Mouse (Mus musculus) embryo, embryonic 11 days (tissue): ENCODE data around the gene Tnxb.
A peak's percentile ranks its signal among the peaks of the same experiment; 100 is the strongest.
"Not testable (repeated sequence)": the region's sequence is repeated elsewhere in the genome, so short reads cannot be mapped to it uniquely, and the experiment has no call there.

Experiments used
- DNase-seq: peaks from one replicate; pipeline ENCODE4 v3.0.0-alpha.2; 2015

Gene Tnxb

GRCm38 (mm10) chr17:34685120-34686110 lies 15.1 kb downstream of the Tnxb start:
- no peak for DNase-seq

- no peak for DNase-seq
These were observed 18.6 kb downstream of the Tnxb start for GRCm38 (mm10) chr17:34688889-34689288.

- no peak for DNase-seq
These were observed 20.1 kb downstream of the Tnxb start for GRCm38 (mm10) chr17:34690458-34690857.

GRCm38 (mm10) chr17:34692906-34693305 lies 22.6 kb downstream of the Tnxb start:
- no peak for DNase-seq

GRCm38 (mm10) chr17:34699575-34700408 lies 29.5 kb downstream of the Tnxb start:
- DNase-seq = no peak

- DNase-seq = no peak
These were observed 30.3 kb downstream of the Tnxb start for GRCm38 (mm10) chr17:34700671-34701071.

GRCm38 (mm10) chr17:34706476-34706875 lies 36.1 kb downstream of the Tnxb start:
- DNase-seq = not testable (repeated sequence)

GRCm38 (mm10) chr17:34712951-34713350 lies 42.6 kb downstream of the Tnxb start:
- peak; percentile 54 for DNase-seq

GRCm38 (mm10) chr17:34714181-34714907 lies 44.0 kb downstream of the Tnxb start:
- not testable (repeated sequence) for DNase-seq

- not testable (repeated sequence) for DNase-seq
These were observed 44.6 kb downstream of the Tnxb start for GRCm38 (mm10) chr17:34714908-34715445.

- DNase-seq = not testable (repeated sequence)
These were observed 45.1 kb downstream of the Tnxb start for GRCm38 (mm10) chr17:34715451-34715850.

GRCm38 (mm10) chr17:34716247-34716646 lies 45.9 kb downstream of the Tnxb start:
- DNase-seq = no peak

GRCm38 (mm10) chr17:34717401-34717800 lies 47.1 kb downstream of the Tnxb start:
- DNase-seq = no peak

GRCm38 (mm10) chr17:34719886-34720285 lies 49.6 kb downstream of the Tnxb start:
- not testable (repeated sequence) for DNase-seq

GRCm38 (mm10) chr17:34722238-34722637 lies 51.9 kb downstream of the Tnxb start:
- not testable (repeated sequence) for DNase-seq

- DNase-seq = no peak
These were observed 52.7 kb downstream of the Tnxb start for GRCm38 (mm10) chr17:34723066-34723465.

- no peak for DNase-seq
These were observed 57.6 kb downstream of the Tnxb start for GRCm38 (mm10) chr17:34727887-34728286.

- not testable (repeated sequence) for DNase-seq
These were observed 58.8 kb downstream of the Tnxb start for GRCm38 (mm10) chr17:34729155-34729554.

- DNase-seq = not testable (repeated sequence)
These were observed 59.6 kb downstream of the Tnxb start for GRCm38 (mm10) chr17:34729779-34730553.

GRCm38 (mm10) chr17:34737466-34737865 lies 67.1 kb downstream of the Tnxb start:
- not testable (repeated sequence) for DNase-seq

GRCm38 (mm10) chr17:34739708-34740107 lies 69.4 kb downstream of the Tnxb start:
- DNase-seq = not testable (repeated sequence)

- no peak for DNase-seq
These were observed 69.9 kb downstream of the Tnxb start for GRCm38 (mm10) chr17:34740280-34740679.
